Mouse (Mus musculus) gastrocnemius, postnatal 14 days (tissue): ENCODE measurements around the gene Itgad. TPM values are rescaled to one million over a fixed set of nuclear protein-coding genes. Genes with fewer than 3 reads are reported as not detected.

Experiments
- DNase-seq: peaks from one replicate; pipeline ENCODE4 v3.0.0; 2021; ENCODE audit warnings: mixed read lengths
- intact Hi-C: fragments of 180-260 bp; cut with DNase I; formaldehyde crosslinking; loops from one replicate; pipeline ENCODE4 v1.15.1; 2025; ENCODE audit warnings: low total_unique reads
- total RNA-seq, 2 experiments: library from RNA; stranded (reverse); gene quantifications; 2 replicates each; pipeline ENCODE4 v1.2.3; 2021

Gene Itgad
- total RNA-seq, 2 experiments from 2014 or later, result not detected

DNA sequence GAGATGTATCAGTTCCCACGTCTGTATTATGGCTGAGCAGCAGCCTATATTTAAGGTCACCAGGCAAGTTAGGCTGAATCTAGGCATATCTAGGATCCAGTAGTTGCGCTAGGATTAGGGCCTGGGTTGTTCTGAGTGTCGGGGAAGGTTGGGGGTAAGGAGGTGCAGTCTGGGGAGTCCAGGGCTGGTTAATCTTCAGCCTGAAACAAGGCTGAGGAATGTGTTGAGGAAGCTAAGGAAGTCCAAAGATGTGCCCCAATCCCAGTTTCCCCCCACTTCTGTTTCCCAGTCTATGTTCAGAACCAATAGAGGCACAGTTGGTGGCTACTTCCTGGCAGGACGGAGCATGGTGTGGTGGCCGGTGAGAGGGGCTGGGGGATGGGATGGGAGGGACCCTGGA, 111.9 kb downstream of the Itgad start:
- no peak for DNase-seq
- intact Hi-C loops, result no loop called here

DNA sequence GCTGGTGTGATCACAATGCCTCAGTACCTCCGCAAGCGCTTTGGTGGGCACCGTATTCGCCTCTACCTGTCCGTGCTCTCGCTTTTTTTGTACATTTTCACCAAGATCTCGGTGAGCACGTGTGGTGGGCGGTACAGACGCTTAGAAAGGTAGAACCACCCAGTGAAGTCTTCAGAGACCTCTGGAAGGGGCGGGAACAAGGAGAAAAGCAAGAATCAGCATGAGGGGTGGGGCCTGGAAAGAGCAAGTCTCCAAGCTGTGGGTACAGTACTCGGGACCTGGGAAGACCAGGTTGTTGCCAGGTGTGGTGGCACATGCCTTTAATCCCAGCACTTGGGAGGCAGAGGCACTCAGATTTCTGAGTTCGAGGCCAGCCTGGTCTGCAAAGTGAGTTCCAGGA, 113.2 kb downstream of the Itgad start:
- DNase-seq, result no peak
- intact Hi-C loops, result no loop called here

DNA sequence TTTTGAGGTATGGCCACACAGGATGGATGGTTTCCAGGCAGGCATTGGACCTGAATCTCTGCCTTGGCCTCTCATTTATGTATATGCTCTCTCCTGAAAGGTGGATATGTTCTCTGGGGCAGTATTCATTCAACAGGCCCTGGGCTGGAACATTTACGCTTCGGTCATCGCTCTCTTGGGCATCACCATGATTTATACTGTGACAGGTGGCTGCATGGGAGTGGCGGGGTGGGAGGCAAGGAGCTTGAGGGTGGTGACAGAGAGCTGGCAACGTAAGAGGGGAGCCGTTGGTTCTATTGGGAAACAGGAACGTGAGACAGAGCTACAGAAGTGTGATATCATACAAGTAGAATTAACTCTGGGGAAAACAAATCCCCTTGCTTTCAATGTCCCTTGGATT, 113.6 kb downstream of the Itgad start:
- no peak for DNase-seq
- intact Hi-C loops, result no loop called here

DNA sequence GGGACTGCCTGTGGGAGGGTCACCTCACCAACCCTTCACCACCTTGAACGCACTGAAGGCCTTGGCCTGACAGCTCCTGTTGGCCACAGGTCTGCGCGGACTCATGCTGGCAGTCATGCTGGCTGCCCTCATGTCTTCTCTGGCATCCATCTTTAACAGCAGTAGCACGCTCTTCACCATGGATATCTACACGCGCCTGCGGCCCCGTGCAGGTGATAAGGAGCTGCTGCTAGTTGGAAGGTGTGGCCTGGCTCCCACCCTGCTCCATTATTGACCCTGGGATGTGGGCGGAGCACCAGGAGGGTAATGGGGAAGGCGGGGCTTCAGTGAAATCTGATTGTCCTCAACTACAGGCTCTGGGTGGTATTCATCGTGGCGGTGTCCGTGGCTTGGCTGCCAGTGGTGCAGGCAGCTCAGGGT, 116.3 kb downstream of the Itgad start:
- intact Hi-C loops, result no loop called here
- no peak for DNase-seq

DNA sequence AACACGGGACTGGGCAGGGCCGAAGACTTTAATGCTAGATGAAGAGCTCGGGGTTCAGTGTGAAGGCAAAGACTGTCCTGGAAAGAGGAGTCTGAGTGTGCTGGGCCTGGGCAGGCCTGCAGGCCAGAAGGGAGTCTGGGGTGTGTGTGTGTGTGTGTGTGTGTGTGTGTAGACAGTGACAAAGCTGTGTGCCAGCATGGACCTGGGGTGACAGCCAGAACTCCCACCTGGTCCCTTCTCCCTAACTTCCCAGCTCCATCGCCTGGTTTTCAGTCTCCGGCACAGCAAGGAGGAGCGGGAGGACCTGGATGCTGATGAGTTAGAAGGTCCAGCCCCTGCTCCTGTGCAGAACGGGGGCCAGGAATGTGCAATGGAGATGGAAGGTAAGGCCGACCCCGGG, 117.3 kb downstream of the Itgad start:
- intact Hi-C loops, result no loop called here

More for the DNA sequence above, 117.3 kb downstream of the Itgad start:
- no peak for DNase-seq

Other genes with a start within 250 kb of the Itgad start
- 10 to 100 TPM; 12.5 to 15.2 TPM for gene Kat8, start 241.9 kb upstream of the Itgad start, total RNA-seq
- not detected for gene Prss8, start 224.3 kb upstream of the Itgad start, total RNA-seq
- gene Prss36, start 207.7 kb upstream of the Itgad start, total RNA-seq, result 1 to 10 TPM; 6.5 to 8.2 TPM
- gene Fus, start 186.9 kb upstream of the Itgad start, total RNA-seq, result 100 to 1,000 TPM; 111 to 123 TPM
- 1 to 10 TPM; 1.8 to 1.9 TPM for gene Pycard, start 160.5 kb upstream of the Itgad start, total RNA-seq
- 100 to 1,000 TPM; 246 TPM for gene Trim72, start 150.4 kb upstream of the Itgad start, total RNA-seq
- gene Itgam, start 91.7 kb upstream of the Itgad start, total RNA-seq, result 1 to 10 TPM; 1.7 to 1.8 TPM
- not detected for gene Gm49368, start 91.7 kb upstream of the Itgad start, total RNA-seq
- under 1 TPM; 0.23 to 0.27 TPM for gene Itgax, start 24.8 kb upstream of the Itgad start, total RNA-seq
- gene Cox6a2, start 52.0 kb downstream of the Itgad start, total RNA-seq, result 1,000 to 10,000 TPM; 1,122 to 1,196 TPM
- gene Armc5, start 83.0 kb downstream of the Itgad start, total RNA-seq, result 1 to 10 TPM; 8.3 to 9.8 TPM
- 1 to 10 TPM; 2.6 to 3.5 TPM for gene 9130023H24Rik, start 83.7 kb downstream of the Itgad start, total RNA-seq
- gene Tgfb1i1, start 92.4 kb downstream of the Itgad start, total RNA-seq, result 10 to 100 TPM; 19.5 to 20.8 TPM
- gene Slc5a2, start 111.3 kb downstream of the Itgad start, total RNA-seq, result not detected
- 1 to 10 TPM; 4.7 to 5.6 TPM for gene BC017158, start 143.8 kb downstream of the Itgad start, total RNA-seq